Mouse (Mus musculus) lung, adult 10 weeks (tissue): ENCODE measurements around the gene Tmem139. TPM values are rescaled to one million over a fixed set of nuclear protein-coding genes. Genes with fewer than 3 reads are reported as not detected.

Source experiments
- polyA plus RNA-seq: library from polyadenylated mRNA; stranded (reverse); fragments of 350-450 nt; fragmentation: Illumina TruSeq; extraction: RNeasy Lipid Tissue Mini Kit (QIAGEN cat#74804); gene quantifications from one replicate; pipeline ENCODE4 v1.2.3, GENCODE M21; 2014; ENCODE audit warnings: low read depth, low replicate concordance; ENCODE audit not compliant: insufficient read depth

Gene Tmem139
- 6.4 TPM for polyA plus RNA-seq

GRCm38 (mm10) chr6:42261524-42262170 is at the start of gene Tmem139:
Gene Tmem139 (plus strand): TSS chr6:42261970.

DNA sequence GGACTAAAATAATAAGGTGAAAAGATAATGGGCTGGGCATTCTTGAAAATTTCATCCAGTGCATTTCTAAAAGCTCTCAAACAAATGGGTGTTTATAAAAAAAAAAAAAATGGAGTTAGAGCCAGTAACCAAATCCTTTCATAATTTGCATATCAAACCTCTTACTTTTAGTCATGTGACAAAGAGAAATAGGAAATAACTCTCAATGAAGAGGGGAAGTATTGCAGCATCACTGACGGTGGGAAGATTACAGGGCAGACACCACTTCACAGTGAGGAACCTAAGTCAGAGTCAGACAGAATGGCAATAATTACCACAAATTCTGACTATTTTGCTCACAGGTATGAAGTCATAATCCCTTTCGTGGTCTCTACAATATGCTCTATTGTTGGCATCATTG is 46.7 kb upstream of the Tmem139 start, which contains the start of gene Tas2r144:
Gene Tas2r144 (plus strand): TSS at position 301 of the 400 bp plus-strand sequence.

DNA sequence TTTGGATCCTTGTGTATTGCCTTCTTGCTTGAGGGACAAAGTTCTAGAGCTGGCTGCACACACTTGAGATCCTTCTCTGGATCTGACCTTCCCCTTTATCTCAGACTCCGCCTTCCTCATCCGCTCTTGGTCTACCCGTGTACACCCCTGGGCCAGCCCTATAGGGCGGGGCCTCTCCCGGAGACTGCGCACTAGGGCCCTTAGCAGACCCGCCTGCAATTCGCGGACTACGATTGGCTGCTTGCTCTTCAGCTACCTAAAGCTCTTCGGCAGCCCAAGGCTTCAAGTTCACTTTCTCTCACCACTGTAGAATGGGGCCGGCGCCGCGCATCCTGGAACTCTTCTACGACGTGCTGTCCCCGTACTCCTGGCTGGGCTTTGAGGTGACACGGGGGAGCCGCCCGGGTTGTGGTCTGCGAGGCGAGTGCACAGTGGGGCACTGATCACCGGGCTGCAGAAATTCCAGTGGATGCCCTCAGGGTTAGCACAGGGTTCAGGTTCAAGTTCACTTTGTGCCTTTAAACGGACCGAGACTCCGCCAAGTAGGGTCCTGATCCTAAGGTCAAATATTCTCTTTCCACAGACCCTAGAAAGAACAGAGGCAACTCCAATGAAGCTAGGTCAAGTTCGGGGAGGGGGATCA is 15.9 kb upstream of the Tmem139 start, which contains the start of gene Gstk1:
Gene Gstk1 (plus strand): TSS at position 225 of the 643 bp plus-strand sequence.

GRCm38 (mm10) chr6:42264626-42265312 is 3.0 kb downstream of the Tmem139 start, which contains the start of gene Casp2:
Gene Casp2 (plus strand): TSS chr6:42264985.

DNA sequence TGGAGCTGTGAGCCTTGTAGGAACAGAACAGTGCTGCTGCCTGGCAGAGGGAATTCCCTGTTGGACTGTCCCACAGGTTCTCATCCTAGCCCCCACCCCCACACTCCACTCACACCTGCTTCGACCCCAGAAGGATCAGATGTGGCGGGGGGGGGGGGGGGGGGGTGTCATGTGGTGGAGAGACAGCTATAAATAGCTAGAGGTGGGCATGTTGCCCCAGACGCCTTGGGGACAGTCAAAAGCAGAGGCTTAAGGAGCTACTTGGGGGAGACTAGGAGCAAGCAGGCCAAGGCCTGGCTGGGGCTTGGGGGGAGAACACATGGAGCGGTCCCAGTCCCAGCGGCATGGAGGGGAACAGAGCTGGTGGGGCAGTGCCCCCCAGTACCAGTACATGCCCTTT is 24.7 kb downstream of the Tmem139 start, which contains the start of gene Clcn1:
Gene Clcn1 (plus strand): TSS at position 238 of the 400 bp plus-strand sequence.

Other genes with a start within 250 kb of the Tmem139 start
- gene Sva, start 223.6 kb upstream of the Tmem139 start, polyA plus RNA-seq, result not detected
- not detected for gene Tas2r139, start 121.0 kb upstream of the Tmem139 start, polyA plus RNA-seq
- gene Tas2r144, start 46.6 kb upstream of the Tmem139 start, polyA plus RNA-seq, result not detected
- gene Gstk1, start 16.0 kb upstream of the Tmem139 start, polyA plus RNA-seq, result 133 TPM
- 11.9 TPM for gene Casp2, start 3.0 kb downstream of the Tmem139 start, polyA plus RNA-seq
- 0.08 TPM for gene Clcn1, start 24.7 kb downstream of the Tmem139 start, polyA plus RNA-seq
- gene Fam131b, start 62.7 kb downstream of the Tmem139 start, polyA plus RNA-seq, result 0.23 TPM
- 107 TPM for gene Zyx, start 87.7 kb downstream of the Tmem139 start, polyA plus RNA-seq
- gene Epha1, start 111.3 kb downstream of the Tmem139 start, polyA plus RNA-seq, result 8.4 TPM
- gene Tas2r143, start 138.3 kb downstream of the Tmem139 start, polyA plus RNA-seq, result not detected
- not detected for gene Tas2r135, start 143.5 kb downstream of the Tmem139 start, polyA plus RNA-seq
- not detected for gene Tas2r126, start 172.6 kb downstream of the Tmem139 start, polyA plus RNA-seq
- gene Olfr458, start 203.2 kb downstream of the Tmem139 start, polyA plus RNA-seq, result not detected
- not detected for gene Olfr457, start 214.4 kb downstream of the Tmem139 start, polyA plus RNA-seq
- not detected for gene Olfr456, start 225.2 kb downstream of the Tmem139 start, polyA plus RNA-seq